Mouse (Mus musculus) bone marrow macrophage, adult 2 months (primary cell): ENCODE results near the gene Dmac2. TPM values are rescaled to one million over a fixed set of nuclear protein-coding genes. Genes with fewer than 3 reads are reported as not detected.

Experiments
- H3K27ac ChIP-seq: 2 replicates; pipeline ENCODE4 v1.5.1; 2012; ENCODE audit warnings: low read depth, low read length; ENCODE audit not compliant: insufficient read depth
- H3K4me1 ChIP-seq: 2 replicates; pipeline ENCODE4 v1.6.1; 2012; ENCODE audit warnings: low read length; ENCODE audit not compliant: control insufficient read depth, insufficient read depth
- H3K4me3 ChIP-seq: 2 replicates; pipeline ENCODE4 v1.5.1; 2012; ENCODE audit warnings: mild to moderate bottlenecking, low read length, moderate library complexity; ENCODE audit not compliant: insufficient read depth
- CTCF ChIP-seq: IDR thresholded peaks from 2 replicates; pipeline ENCODE4 v1.5.1; 2012; ENCODE audit warnings: low read depth, mild to moderate bottlenecking, low read length, moderate library complexity
- POLR2A ChIP-seq: IDR thresholded peaks from 2 replicates; pipeline ENCODE4 v1.6.1; 2012; ENCODE audit warnings: mild to moderate bottlenecking, low read depth, low read length, borderline replicate concordance
- polyA plus RNA-seq: library from polyadenylated mRNA; stranded (reverse); fragments of >200 nt; gene quantifications from 2 replicates; pipeline ENCODE4 v1.2.4, GENCODE M21; 2012; ENCODE audit not compliant: missing spikeins, insufficient read depth, insufficient read length

The Dmac2 gene
- polyA plus RNA-seq, 1 experiment: 41.2 TPM

DNA sequence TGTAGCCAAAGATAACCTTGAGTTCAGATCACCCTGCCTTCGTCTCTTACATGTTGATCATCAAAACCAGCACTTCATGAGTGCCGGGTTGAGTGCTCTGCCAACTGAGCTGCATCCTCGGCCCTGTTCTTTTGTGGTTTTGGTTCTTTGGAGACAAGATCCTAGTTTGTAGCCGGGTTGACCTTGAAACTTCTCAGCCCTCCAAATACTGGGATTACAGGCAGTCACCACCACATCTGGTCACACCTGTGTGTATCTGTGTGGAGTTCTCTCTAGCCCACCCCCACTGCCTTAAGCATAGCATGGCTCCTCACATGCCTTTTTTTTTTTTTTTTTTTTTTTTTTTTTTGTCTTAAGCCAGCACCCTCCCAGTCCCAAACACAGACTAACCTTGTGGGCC, 50.9 kb downstream of the Dmac2 start:
- Histone ChIP-seq H3K27ac (no peak overlapping the region), H3K4me1 (no peaks in the 10 kb centered on the region), H3K4me3 (no peak overlapping the region)
- TF ChIP-seq POLR2A: no peak
- TF ChIP-seq CTCF: no peak

DNA sequence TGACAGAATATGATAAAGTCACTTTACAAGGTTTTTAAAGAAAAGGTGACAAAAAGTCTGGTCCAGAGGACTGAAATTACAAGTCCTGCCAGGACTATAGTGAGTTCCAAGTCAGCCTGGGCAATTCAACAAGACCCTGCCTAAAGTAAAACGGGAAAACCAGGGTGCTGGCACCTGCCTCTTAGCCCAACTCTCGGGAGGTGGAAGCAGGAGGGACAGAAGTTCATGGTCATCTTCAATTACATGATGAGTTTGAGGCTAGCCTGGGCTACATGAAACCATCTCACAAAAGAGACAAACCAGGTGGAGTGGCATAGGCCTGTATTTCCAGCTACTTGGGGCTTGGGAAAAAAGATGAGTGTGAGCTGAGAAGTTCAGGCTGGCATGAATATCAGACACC, 52.5 kb downstream of the Dmac2 start:
- no peak overlapping the region for H3K27ac ChIP-seq
- no peak overlapping the region for H3K4me3 ChIP-seq
- H3K4me1 ChIP-seq: no peaks in the 10 kb centered on the region
- TF ChIP-seq POLR2A: no peak
- no peak for TF ChIP-seq CTCF

- no peak overlapping the region for H3K4me3 ChIP-seq
- no peaks in the 10 kb centered on the region for H3K4me1 ChIP-seq
- TF ChIP-seq CTCF (peak; percentile 63; the same call in 1 of the 2 replicates), POLR2A (no peak)
- H3K27ac ChIP-seq: no peak overlapping the region
Measured at GRCm38 (mm10) chr7:25672442-25672841, 53.2 kb downstream of the Dmac2 start.

DNA sequence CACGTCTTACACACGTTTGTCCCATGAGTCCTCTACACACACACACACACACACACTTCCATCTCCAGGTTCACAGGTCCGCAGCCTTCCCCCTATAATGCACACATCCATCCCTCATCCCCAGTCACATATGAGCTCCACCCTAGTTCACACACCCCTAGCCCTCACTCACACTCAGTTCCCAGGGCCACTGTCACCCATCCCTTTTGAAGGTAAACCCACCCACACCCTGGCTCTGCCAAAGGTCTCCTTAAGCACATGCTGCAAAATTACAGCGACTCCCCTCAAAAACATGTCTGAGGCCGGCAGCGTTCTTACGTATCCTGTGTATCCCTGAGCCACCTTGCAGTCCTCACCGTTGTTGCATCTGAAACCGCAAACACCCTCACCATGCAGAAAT, 55.1 kb downstream of the Dmac2 start:
- no peak overlapping the region for H3K27ac ChIP-seq
- H3K4me1 ChIP-seq: peaks cover 3% of the 10 kb centered on the region
- TF ChIP-seq CTCF (no peak), POLR2A (no peak)
- peak overlapping the region; percentile 3; the same call in 1 of the 2 replicates for H3K4me3 ChIP-seq

DNA sequence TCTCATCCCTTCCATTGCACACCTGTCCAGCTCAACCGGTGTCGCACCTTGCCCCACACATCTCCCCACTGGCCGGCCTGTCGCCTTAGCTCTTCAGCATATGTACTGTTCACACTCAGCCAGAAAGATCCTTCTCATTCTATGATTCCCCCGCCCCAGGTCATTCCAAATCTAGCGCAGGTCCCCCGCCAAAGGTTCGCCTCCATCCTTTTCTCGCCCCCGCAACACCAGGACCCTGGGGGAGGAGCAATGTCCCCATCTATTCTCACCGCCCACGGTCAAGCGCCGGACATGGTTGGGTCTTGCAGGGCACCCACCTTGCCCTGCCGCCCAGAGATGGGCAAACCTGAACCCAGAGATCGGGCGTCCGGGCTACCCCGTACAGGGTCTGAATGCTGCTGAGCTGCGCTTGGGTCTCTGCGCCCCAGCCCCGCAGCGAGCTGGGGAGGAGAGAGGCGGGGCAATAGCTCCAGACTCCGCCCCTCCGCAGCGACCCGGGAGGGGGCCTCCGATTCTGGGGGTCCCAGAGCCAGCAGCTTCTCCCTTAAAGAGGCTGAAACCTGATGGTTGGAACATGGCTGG, 55.6 kb downstream of the Dmac2 start, which contains the start of gene Tmem91:
TSS of gene Tmem91 (minus strand) at position 448 of the 582 bp plus-strand sequence.
- Histone ChIP-seq H3K27ac (no peak within 1 kb of the TSS), H3K4me1 (peaks cover 6% of the 10 kb centered on the region), H3K4me3 (peak within 1 kb of the TSS; percentile 3; the same call in 1 of the 2 replicates)
- TF ChIP-seq POLR2A (no peak), CTCF (no peak)

Other genes starting within 250 kb of the Dmac2 start
- not detected in 2 replicates for gene Cnfn, start 249.7 kb upstream of the Dmac2 start, polyA plus RNA-seq
- 28.7 and 37.1 TPM in 2 replicates for gene Lipe, start 220.7 kb upstream of the Dmac2 start, polyA plus RNA-seq
- not detected in 2 replicates for gene Cxcl17, start 206.5 kb upstream of the Dmac2 start, polyA plus RNA-seq
- gene Ceacam1, start 141.8 kb upstream of the Dmac2 start, polyA plus RNA-seq: 20.1 and 21.5 TPM in 2 replicates
- 0.52 TPM in 1 of 2 replicates, not detected in the other for gene Ceacam2, start 79.6 kb upstream of the Dmac2 start, polyA plus RNA-seq
- gene Erich4, start 3.5 kb upstream of the Dmac2 start, polyA plus RNA-seq: not detected in 2 replicates
- 59.1 and 61.2 TPM in 2 replicates for gene B3gnt8, start 7.2 kb downstream of the Dmac2 start, polyA plus RNA-seq
- 56.1 and 59.3 TPM in 2 replicates for gene Bckdha, start 39.6 kb downstream of the Dmac2 start, polyA plus RNA-seq
- gene Exosc5, start 39.8 kb downstream of the Dmac2 start, polyA plus RNA-seq: 22.6 and 30.6 TPM in 2 replicates
- gene Tmem91, start 55.8 kb downstream of the Dmac2 start, polyA plus RNA-seq: 0.87 TPM in 1 of 2 replicates, not detected in the other
- 18.3 and 19.2 TPM in 2 replicates for gene B9d2, start 61.4 kb downstream of the Dmac2 start, polyA plus RNA-seq
- gene Tgfb1, start 67.6 kb downstream of the Dmac2 start, polyA plus RNA-seq: 287 and 354 TPM in 2 replicates
- 40.0 and 44.7 TPM in 2 replicates for gene Ccdc97, start 99.7 kb downstream of the Dmac2 start, polyA plus RNA-seq
- 109 and 123 TPM in 2 replicates for gene Hnrnpul1, start 135.3 kb downstream of the Dmac2 start, polyA plus RNA-seq
- 55.6 and 63.1 TPM in 2 replicates for gene Axl, start 169.3 kb downstream of the Dmac2 start, polyA plus RNA-seq
- 0.34 TPM in 1 of 2 replicates, not detected in the other for gene Cyp2s1, start 197.5 kb downstream of the Dmac2 start, polyA plus RNA-seq